Comparison of ENCODE assay signal across 8 mouse cellular contexts in genomic region chr4:108031502-108032351, GRCm38 (mm10).
DNase-seq lines count a peak whose midpoint lies in the region; ATAC-seq and TF ChIP-seq lines count a peak whose summit lies in the region.

No protein-coding gene starts in this region.

- peak overlapping the region; percentile 19; the same call in 1 of the 2 replicates for H3K4me3 ChIP-seq in liver, adult 2 months (ENCODE audit: insufficient read depth, low read depth, low read length)
- peak overlapping the region; percentile 68 for H3K4me3 ChIP-seq in embryonic facial prominence, embryonic 12.5 days
- peak overlapping the region; percentile 70 for H3K4me3 ChIP-seq in heart, embryonic 11.5 days (ENCODE audit: low read depth, low read length)
- H3K4me3 ChIP-seq in kidney, embryonic 14.5 days (ENCODE audit: low read length): peak overlapping the region; percentile 61
- peak overlapping the region; percentile 66 for H3K4me3 ChIP-seq in lung, adult 2 months (replicated peaks; ENCODE audit: extremely low read depth, low read depth, low read length)

- peak overlapping the region; percentile 24 for H3K9ac ChIP-seq in liver, adult 2 months (ENCODE audit: low read depth, low read length)
- H3K9ac ChIP-seq in embryonic facial prominence, embryonic 12.5 days: peak overlapping the region; percentile 59
- peak overlapping the region; percentile 62 for H3K9ac ChIP-seq in heart, embryonic 11.5 days (ENCODE audit: low read depth, low read length)
- H3K9ac ChIP-seq in kidney, embryonic 14.5 days (ENCODE audit: low read depth, low read length): peak overlapping the region; percentile 47

- peaks cover 2% of the 10 kb centered on the region; the same call in 1 of the 2 replicates for H3K27me3 ChIP-seq in liver, adult 2 months (ENCODE audit: control insufficient read depth, insufficient read depth, low read length)
- H3K27me3 ChIP-seq in embryonic facial prominence, embryonic 12.5 days: peaks cover 34% of the 10 kb centered on the region
- H3K27me3 ChIP-seq in heart, embryonic 11.5 days (ENCODE audit: control insufficient read depth, insufficient read depth, low read length): peaks cover 47% of the 10 kb centered on the region
- H3K27me3 ChIP-seq in kidney, embryonic 14.5 days (ENCODE audit: control insufficient read depth, insufficient read depth, low read length): peaks cover 34% of the 10 kb centered on the region

- no peak for TF ChIP-seq POLR2A in liver, adult 2 months (IDR thresholded peaks at IDR 0.05; ENCODE audit: extremely low read depth, insufficient read depth, low read length)
- TF ChIP-seq POLR2A in lung, adult 2 months (IDR thresholded peaks at IDR 0.05; ENCODE audit: borderline replicate concordance, extremely low read depth, low read depth, low read length): no peak

- 2% methylated on average over 86 of the region's 86 CpGs for WGBS in liver, adult 2 months
- WGBS in embryonic facial prominence, embryonic 12.5 days: under 1% methylated on average over 85 of the region's 86 CpGs
- 1% methylated on average over 78 of the region's 86 CpGs for WGBS in heart, embryonic 11.5 days (ENCODE audit: insufficient replicate concordance)
- WGBS in kidney, embryonic 14.5 days: 2% methylated on average over 69 of the region's 86 CpGs
- under 1% methylated on average over 79 of the region's 86 CpGs for WGBS in lung, adult 2 months

- no peaks in the 10 kb centered on the region for H3K79me2 ChIP-seq in liver, adult 2 months (ENCODE audit: control insufficient read depth, insufficient read depth, low read length)

- no peaks in the 10 kb centered on the region for H3K9me3 ChIP-seq in embryonic facial prominence, embryonic 12.5 days
- no peaks in the 10 kb centered on the region for H3K9me3 ChIP-seq in heart, embryonic 11.5 days (replicated peaks; ENCODE audit: control insufficient read depth, low read length)
- no peaks in the 10 kb centered on the region for H3K9me3 ChIP-seq in kidney, embryonic 14.5 days (ENCODE audit: control insufficient read depth, low read length)

- peaks cover 3% of the 10 kb centered on the region; the same call in 1 of the 2 replicates for H3K4me1 ChIP-seq in liver, adult 2 months (ENCODE audit: control insufficient read depth, insufficient read depth, low read length)
- H3K4me1 ChIP-seq in embryonic facial prominence, embryonic 12.5 days: peaks cover 21% of the 10 kb centered on the region
- H3K4me1 ChIP-seq in heart, embryonic 11.5 days (ENCODE audit: control insufficient read depth, insufficient read depth, low read length): peaks cover 14% of the 10 kb centered on the region; the same call in 1 of the 2 replicates
- peaks cover 8% of the 10 kb centered on the region; the same call in 1 of the 2 replicates for H3K4me1 ChIP-seq in kidney, embryonic 14.5 days (ENCODE audit: control insufficient read depth, insufficient read depth, low read length)
- H3K4me1 ChIP-seq in lung, adult 2 months (ENCODE audit: control insufficient read depth, insufficient read depth, low read length): peaks cover 8% of the 10 kb centered on the region

- no peak overlapping the region for H3K27ac ChIP-seq in liver, adult 2 months (replicated peaks; ENCODE audit: insufficient read depth, low read depth, low read length)
- 0 out of 2 replicates have a peak overlapping the region, but pooled peaks have one; percentile 19 for H3K27ac ChIP-seq in embryonic facial prominence, embryonic 12.5 days
- no peak overlapping the region for H3K27ac ChIP-seq in heart, embryonic 11.5 days (ENCODE audit: low read depth, low read length)
- H3K27ac ChIP-seq in kidney, embryonic 14.5 days (ENCODE audit: low read depth, low read length): no peak overlapping the region

- no peak for TF ChIP-seq CTCF in liver, adult 2 months (IDR thresholded peaks at IDR 0.05; ENCODE audit: low read depth, low read length)
- TF ChIP-seq CTCF in lung, adult 2 months (IDR thresholded peaks at IDR 0.05; ENCODE audit: insufficient read depth, low read length): no peak

- peak; percentile 31; the same call in 1 of the 2 replicates for ATAC-seq in embryonic facial prominence, embryonic 12.5 days (ENCODE audit: insufficient number of reproducible peaks, insufficient read depth, low FRiP score, low TSS enrichment)
- 0 out of 2 replicates have a peak, but pooled peaks have one; percentile 13 for ATAC-seq in heart, embryonic 11.5 days (replicated peaks; ENCODE audit: insufficient number of reproducible peaks, low FRiP score, low TSS enrichment)
- peak; percentile 50 for ATAC-seq in kidney, embryonic 14.5 days (ENCODE audit: low FRiP score, low TSS enrichment)

- H3K36me3 ChIP-seq in liver, adult 2 months (ENCODE audit: control insufficient read depth, insufficient read depth, low read length): no peaks in the 10 kb centered on the region
- H3K36me3 ChIP-seq in embryonic facial prominence, embryonic 12.5 days: no peaks in the 10 kb centered on the region
- no peaks in the 10 kb centered on the region for H3K36me3 ChIP-seq in heart, embryonic 11.5 days (ENCODE audit: control insufficient read depth, insufficient read depth, low read length)
- H3K36me3 ChIP-seq in kidney, embryonic 14.5 days (ENCODE audit: control insufficient read depth, insufficient read depth, low read length): no peaks in the 10 kb centered on the region

- H3K4me2 ChIP-seq in embryonic facial prominence, embryonic 12.5 days (replicated peaks): peak overlapping the region; percentile 98
- peak overlapping the region; percentile 99 for H3K4me2 ChIP-seq in heart, embryonic 11.5 days
- H3K4me2 ChIP-seq in kidney, embryonic 14.5 days (replicated peaks; ENCODE audit: low read depth, low read length): peak overlapping the region; percentile 99

- DNase-seq in liver, adult 2 months (ENCODE audit: extremely low read depth, low read depth, low spot score): no peak
- DNase-seq in liver: no peak
- DNase-seq in lung, adult 2 months: peak; percentile 43
- DNase-seq in ovary, postnatal 10 days (ENCODE audit: low spot score): peak; percentile 24
- DNase-seq in spleen, adult 18-20 months: no peak

Comparison
In these comparisons a context has a peak if more than half of its experiments do, and no peak if none do; other contexts are left out.
1. DNase-seq: peak in lung, adult 2 months (single experiment) and ovary, postnatal 10 days (single experiment); none in liver, adult 2 months (single experiment), liver (single experiment) and spleen, adult 18-20 months (0 of 2).
2. H3K4me3 ChIP-seq: peak in every context shown above with its lines; median percentile 70 in heart, embryonic 11.5 days; 68 in embryonic facial prominence, embryonic 12.5 days; 66 in lung, adult 2 months; 61 in kidney, embryonic 14.5 days; 19 in liver, adult 2 months.
3. Peak in every context shown above with its lines, with median percentiles within 50 percentile points of each other: H3K9ac ChIP-seq, ATAC-seq and H3K4me2 ChIP-seq.